Mouse (Mus musculus) E14TG2a.4 (cell line): Measurements from ENCODE around the gene Ostm1.

Experiments
- H3K27me3 ChIP-seq: 2 replicates; pipeline ENCODE4 v1.6.1; 2014; ENCODE audit warnings: low read length, control low read depth; ENCODE audit not compliant: insufficient read depth
- H3K36me3 ChIP-seq: 2 replicates; pipeline ENCODE4 v1.6.1; 2014; ENCODE audit warnings: low read length, control low read depth; ENCODE audit not compliant: insufficient read depth
- H3K4me1 ChIP-seq: replicated peaks from 2 replicates; pipeline ENCODE4 v1.6.1; 2014; ENCODE audit warnings: low read depth, low read length, control low read depth
- H3K4me3 ChIP-seq: replicated peaks from 2 replicates; pipeline ENCODE4 v1.5.1; 2014; ENCODE audit warnings: mild to moderate bottlenecking, low read length
- H3K9me3 ChIP-seq: 2 replicates; pipeline ENCODE4 v1.6.1; 2014; ENCODE audit warnings: low read length, control low read depth
- CTCF ChIP-seq: conservative IDR thresholded peaks from 2 replicates; pipeline ENCODE4 v1.5.1; 2014; ENCODE audit warnings: low read length
- NANOG ChIP-seq: IDR thresholded peaks from 2 replicates; pipeline ENCODE4 v1.6.1; 2014; ENCODE audit warnings: borderline replicate concordance, low read length, mixed read lengths
- POU5F1 ChIP-seq: IDR thresholded peaks from 2 replicates; pipeline ENCODE4 v1.6.1; 2014; ENCODE audit warnings: low read length, borderline replicate concordance

Ostm1 gene

DNA sequence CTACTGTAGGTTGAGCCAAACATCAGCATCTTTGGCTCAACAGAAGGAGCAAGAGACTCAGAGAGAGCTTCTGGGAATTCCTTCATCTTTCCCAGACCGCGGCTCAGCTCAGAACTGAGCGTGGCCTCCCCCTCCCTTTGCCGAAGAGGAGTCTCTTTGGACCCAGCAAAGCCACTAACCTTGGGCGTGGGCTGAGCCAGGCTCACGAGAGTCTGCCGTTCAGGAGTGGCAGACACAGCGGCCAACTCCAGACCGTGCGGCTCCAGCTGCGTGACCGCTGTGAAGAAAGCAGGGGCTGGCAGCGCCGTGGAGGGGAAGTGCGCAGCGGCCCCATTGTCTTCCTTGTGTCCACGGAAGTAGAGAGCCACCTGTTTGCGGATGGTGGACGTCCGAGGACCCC, 11.1 kb upstream of the Ostm1 start:
- peak overlapping the region; percentile 68 for H3K4me3 ChIP-seq
- TF ChIP-seq NANOG (no peak), CTCF (no peak), POU5F1 (no peak)
- H3K4me1 ChIP-seq = peaks cover 22% of the 10 kb centered on the region
- peaks cover 87% of the 10 kb centered on the region for H3K27me3 ChIP-seq
- no peaks in the 10 kb centered on the region for H3K36me3 ChIP-seq
- no peaks in the 10 kb centered on the region for H3K9me3 ChIP-seq

GRCm38 (mm10) chr10:42572971-42573370, 10.7 kb upstream of the Ostm1 start:
- TF ChIP-seq POU5F1 (no peak), CTCF (no peak)
- H3K27me3 ChIP-seq = peaks cover 89% of the 10 kb centered on the region
- no peaks in the 10 kb centered on the region for H3K9me3 ChIP-seq
- no peaks in the 10 kb centered on the region for H3K36me3 ChIP-seq
- H3K4me3 ChIP-seq = peak overlapping the region; percentile 68
- H3K4me1 ChIP-seq = peaks cover 27% of the 10 kb centered on the region

DNA sequence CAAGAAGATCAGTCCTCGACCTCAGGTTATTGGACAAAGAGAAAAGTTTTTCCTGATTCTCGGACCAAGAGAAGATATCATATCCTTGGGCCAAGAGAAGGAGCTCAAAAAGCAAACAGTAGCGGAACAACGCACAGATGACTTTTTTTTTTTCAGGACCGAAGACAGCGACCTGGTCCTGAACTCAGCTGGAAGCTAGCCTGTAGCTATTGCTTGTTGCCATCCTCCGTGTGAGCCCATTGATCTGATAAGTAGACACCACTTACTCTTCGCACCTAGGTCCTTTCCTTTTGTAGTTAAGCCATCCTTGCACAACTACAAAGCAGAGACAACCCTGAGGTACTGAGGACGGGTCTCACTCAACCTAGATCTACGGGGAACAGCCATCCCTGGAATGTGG, 9.0 kb upstream of the Ostm1 start:
- TF ChIP-seq CTCF (no peak), POU5F1 (no peak), NANOG (no peak; the same call in 1 of the 2 replicates)
- Histone ChIP-seq H3K36me3 (no peaks in the 10 kb centered on the region), H3K27me3 (peaks cover 94% of the 10 kb centered on the region), H3K9me3 (no peaks in the 10 kb centered on the region), H3K4me1 (peaks cover 43% of the 10 kb centered on the region), H3K4me3 (no peak overlapping the region)

DNA sequence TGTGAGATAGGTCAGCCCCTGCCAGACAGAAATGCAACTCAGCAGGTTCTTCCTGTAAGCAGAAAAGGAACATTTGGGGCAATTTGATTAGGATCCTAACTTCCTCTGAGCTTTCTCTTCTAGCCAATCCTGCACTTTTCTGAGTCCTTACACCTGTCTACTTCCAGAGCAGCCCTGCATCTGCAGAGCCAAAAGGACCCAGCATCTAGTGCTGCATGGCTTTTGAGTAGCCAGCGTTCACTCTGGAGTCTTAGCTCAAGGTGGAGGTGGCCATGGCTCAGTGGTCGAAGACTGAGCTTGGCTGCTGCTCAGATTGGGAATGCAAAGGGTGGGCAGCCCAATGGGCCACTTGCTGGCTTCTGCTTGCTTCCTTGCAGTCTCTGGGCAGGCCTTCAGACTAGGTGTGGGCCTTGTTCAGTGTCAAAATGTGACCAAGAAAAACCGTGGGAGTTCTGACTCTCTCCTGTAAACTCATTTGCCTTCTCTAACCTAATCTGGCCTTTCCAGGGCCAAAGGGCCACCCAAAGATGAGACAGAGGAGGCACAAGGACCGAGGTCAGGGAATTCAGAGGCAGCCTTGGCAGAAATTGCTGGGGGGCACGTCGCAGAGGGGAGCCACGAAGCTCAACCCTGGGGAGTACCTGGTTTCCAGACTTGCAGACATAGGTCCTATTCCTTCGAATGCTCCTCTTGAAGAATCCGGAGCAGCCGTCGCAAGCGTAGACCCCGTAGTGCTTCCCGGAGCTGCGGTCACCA, 5.9 kb upstream of the Ostm1 start:
- H3K4me3 ChIP-seq = no peak overlapping the region
- peaks cover 61% of the 10 kb centered on the region for H3K4me1 ChIP-seq
- H3K9me3 ChIP-seq = no peaks in the 10 kb centered on the region
- peaks cover 96% of the 10 kb centered on the region for H3K27me3 ChIP-seq
- H3K36me3 ChIP-seq = no peaks in the 10 kb centered on the region
- no peak for TF ChIP-seq CTCF
- no peak for TF ChIP-seq POU5F1
- TF ChIP-seq NANOG = no peak

GRCm38 (mm10) chr10:42578281-42578675, 5.3 kb upstream of the Ostm1 start:
- H3K27me3 ChIP-seq = peaks cover 96% of the 10 kb centered on the region
- H3K4me3 ChIP-seq = no peak overlapping the region
- H3K9me3 ChIP-seq = no peaks in the 10 kb centered on the region
- H3K36me3 ChIP-seq = no peaks in the 10 kb centered on the region
- H3K4me1 ChIP-seq = peaks cover 61% of the 10 kb centered on the region
- TF ChIP-seq NANOG (no peak), CTCF (no peak), POU5F1 (no peak)

DNA sequence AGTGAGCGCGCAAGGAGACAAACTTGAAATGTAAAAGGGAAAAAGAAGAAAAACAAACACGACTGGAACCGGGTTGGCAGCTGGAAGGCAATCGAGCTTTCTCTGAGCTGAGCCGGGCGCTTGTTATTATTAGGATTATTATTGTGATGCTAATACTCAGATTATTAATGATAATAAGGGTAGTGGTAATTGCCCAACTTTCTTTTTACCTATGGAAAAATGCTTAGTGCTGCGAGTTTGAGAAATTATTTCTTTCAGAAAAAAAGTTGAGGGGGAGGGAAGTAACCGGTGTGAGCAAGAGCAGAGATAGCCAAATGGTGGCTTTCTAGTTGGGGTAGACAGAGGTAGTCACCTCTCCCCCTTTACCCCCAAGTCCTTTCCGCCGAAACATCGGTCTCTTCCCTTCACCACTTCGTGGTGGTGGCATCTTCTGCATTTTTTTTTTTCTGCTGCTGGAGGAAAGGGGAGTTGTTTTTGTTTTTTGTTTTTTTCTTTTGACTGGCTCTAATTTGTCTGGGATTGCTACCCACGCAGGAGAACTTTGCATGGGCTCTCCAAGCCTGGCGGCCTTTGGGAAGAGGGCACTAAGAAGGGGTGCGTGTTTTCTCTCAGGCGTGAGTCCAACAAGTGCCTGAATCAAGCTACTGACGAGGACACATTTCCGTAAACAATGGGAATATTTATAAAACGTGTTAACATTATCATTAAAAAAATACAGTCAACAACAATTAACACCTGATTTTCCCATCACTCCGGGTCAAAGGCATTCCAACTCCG, 4.7 kb upstream of the Ostm1 start:
- Histone ChIP-seq H3K9me3 (no peaks in the 10 kb centered on the region), H3K36me3 (no peaks in the 10 kb centered on the region), H3K27me3 (peaks cover 96% of the 10 kb centered on the region), H3K4me3 (peak overlapping the region; percentile 57), H3K4me1 (peaks cover 67% of the 10 kb centered on the region)
- TF ChIP-seq CTCF = no peak
- no peak for TF ChIP-seq POU5F1
- no peak for TF ChIP-seq NANOG

DNA sequence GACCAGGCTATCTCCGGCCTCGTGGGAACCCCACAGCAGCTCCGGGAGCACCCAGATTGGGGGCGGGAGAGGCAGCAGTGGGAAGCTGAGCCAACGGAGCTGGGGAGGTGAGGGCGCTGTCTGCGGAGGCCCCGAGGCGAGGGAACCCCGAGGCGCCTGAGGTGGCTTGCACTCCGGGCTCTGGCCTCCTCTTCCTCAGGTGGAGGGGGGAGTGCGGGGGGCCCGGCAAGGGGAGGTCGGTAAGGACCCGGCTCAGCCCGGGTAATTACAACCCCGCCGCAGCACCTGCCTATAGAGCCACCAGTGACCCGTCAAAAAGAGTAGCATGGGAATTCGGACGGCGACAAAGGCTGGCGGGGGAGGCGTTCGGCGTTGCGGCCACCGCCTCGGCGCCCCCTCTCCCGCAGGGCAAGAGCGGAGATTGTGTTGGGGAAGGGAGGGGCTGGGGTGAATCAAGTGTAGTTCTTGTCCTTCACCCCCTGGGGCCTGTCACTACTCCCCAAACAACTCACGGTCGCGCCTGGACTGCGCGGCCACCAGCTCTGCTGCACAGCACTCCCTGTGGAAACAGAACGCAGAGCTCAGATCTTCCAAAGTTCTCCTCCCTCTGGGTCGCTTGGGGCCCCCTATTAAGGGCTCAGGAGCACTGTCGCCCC, 4.0 kb upstream of the Ostm1 start:
- H3K4me1 ChIP-seq = peaks cover 74% of the 10 kb centered on the region
- H3K27me3 ChIP-seq = peaks cover 96% of the 10 kb centered on the region

GRCm38 (mm10) chr10:42580131-42580950, 3.3 kb upstream of the Ostm1 start:
- Histone ChIP-seq H3K4me1 (peaks cover 75% of the 10 kb centered on the region), H3K27me3 (peaks cover 96% of the 10 kb centered on the region), H3K36me3 (no peaks in the 10 kb centered on the region), H3K4me3 (peak overlapping the region; percentile 57), H3K9me3 (no peaks in the 10 kb centered on the region)
- TF ChIP-seq POU5F1 (no peak), CTCF (no peak), NANOG (no peak)

More for the DNA sequence above, 4.0 kb upstream of the Ostm1 start:
- Histone ChIP-seq H3K9me3 (no peaks in the 10 kb centered on the region), H3K4me3 (peak overlapping the region; percentile 57), H3K36me3 (no peaks in the 10 kb centered on the region)
- no peak for TF ChIP-seq CTCF
- TF ChIP-seq POU5F1 = no peak; the same call in 1 of the 2 replicates
- TF ChIP-seq NANOG = no peak
